Mouse (Mus musculus): ENCODE results near the gene Ubxn4. TPM values are rescaled to one million over a fixed set of nuclear protein-coding genes. Genes with fewer than 3 reads are reported as not detected.

Ubxn4 gene
- polyA plus RNA-seq (2012; rRNA removed): 17.1 and 18.2 TPM in 2 replicates

GRCm38 (mm10) chr1:128243627-128243995 lies at the start of gene Ubxn4:
Gene Ubxn4, plus strand, starts transcription at chr1:128243964.

GRCm38 (mm10) chr1:128328218-128328617 lies 84.5 kb downstream of the Ubxn4 start, which contains the start of gene Lct:
Gene Lct, minus strand, starts transcription at chr1:128328318.

Other genes with a start within 250 kb of the Ubxn4 start
- 0.77 and 1.3 TPM in 2 replicates for gene Zranb3, start 140.9 kb upstream of the Ubxn4 start, polyA plus RNA-seq (2012; rRNA removed)
- 27.7 and 32.8 TPM in 2 replicates for gene R3hdm1, start 140.7 kb upstream of the Ubxn4 start, polyA plus RNA-seq (2012; rRNA removed)
- gene Lct, start 84.4 kb downstream of the Ubxn4 start, polyA plus RNA-seq (2012; rRNA removed): 0.03 and 0.09 TPM in 2 replicates
- gene Mcm6, start 115.7 kb downstream of the Ubxn4 start, polyA plus RNA-seq (2012; rRNA removed): 7.9 and 10.1 TPM in 2 replicates
- gene Dars, start 173.4 kb downstream of the Ubxn4 start, polyA plus RNA-seq (2012; rRNA removed): 7.0 TPM in 2 replicates